In the genomic region with DNA sequence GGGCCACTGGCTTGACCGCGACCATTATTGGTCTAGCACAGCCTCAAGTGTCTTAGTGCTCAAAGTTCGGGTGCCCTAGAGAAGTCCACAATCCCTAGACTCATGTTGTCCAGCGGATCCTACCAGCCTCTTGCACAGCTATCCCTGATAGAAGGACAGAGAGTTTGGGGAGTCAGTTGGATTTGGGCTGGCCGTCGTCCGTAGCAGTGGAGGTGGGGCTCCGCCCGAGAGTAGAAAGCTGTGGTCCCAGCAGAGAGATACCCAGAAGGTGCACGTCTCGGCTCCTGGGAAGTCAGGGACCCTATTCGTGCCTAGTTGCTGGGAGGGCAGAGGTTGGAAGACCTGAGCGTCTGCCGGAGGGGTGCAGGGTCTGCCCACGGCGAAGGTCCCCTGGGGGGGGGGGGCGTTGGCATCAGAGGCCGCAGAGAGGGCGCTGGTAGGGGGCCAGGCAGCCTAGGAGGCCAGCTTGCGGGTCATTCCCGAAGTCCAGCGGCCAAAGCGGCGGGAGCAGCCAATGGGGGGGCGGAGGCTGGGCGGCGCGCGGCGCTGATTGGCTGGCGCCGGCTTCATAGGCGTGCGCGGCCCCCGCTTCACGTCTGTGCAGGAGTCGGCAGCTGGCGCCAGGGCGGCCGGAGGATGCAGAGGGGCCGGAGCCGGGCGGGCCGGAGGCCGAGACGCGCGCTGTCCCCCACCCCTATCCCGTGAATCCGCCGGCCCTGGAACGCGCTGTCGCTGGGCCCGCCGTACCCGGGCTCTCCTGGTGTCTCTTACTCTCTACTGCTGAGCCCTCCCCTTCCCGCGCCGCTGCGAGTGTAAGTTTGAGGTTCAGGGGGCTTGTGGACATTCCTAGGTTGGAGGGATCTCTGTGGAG, we compare ENCODE assay signal across 8 mouse cellular contexts. TPM values are rescaled to one million over a fixed set of nuclear protein-coding genes. Genes with fewer than 3 reads are reported as not detected.
DNase-seq lines count a peak whose midpoint lies in the region; ATAC-seq and TF ChIP-seq lines count a peak whose summit lies in the region.

No protein-coding gene starts in this region.

- H3K4me2 ChIP-seq in intestine, embryonic 16.5 days (ENCODE audit: low read depth, low read length), result peak overlapping the region; percentile 78
- H3K4me2 ChIP-seq in liver, postnatal 0 days (ENCODE audit: low read depth, low read length), result peak overlapping the region; percentile 69
- peak overlapping the region; percentile 41 for H3K4me2 ChIP-seq in neural tube, embryonic 14.5 days (ENCODE audit: low read depth, low read length)

- WGBS in intestine, embryonic 16.5 days, result under 1% methylated on average over 59 of the region's 62 CpGs
- WGBS in liver, postnatal 0 days (ENCODE audit: insufficient replicate concordance), result under 1% methylated on average over 53 of the region's 62 CpGs
- under 1% methylated on average over 55 of the region's 62 CpGs for WGBS in neural tube, embryonic 14.5 days

- intact Hi-C loops in gastrocnemius, postnatal 36 days (cut with DNase I), result no loop called here
- intact Hi-C loops in left cerebral cortex, postnatal 25 days (cut with DNase I), result no loop called here

- no peaks in the 10 kb centered on the region for H3K36me3 ChIP-seq in intestine, embryonic 16.5 days (ENCODE audit: control insufficient read depth, insufficient read depth, low read length)
- H3K36me3 ChIP-seq in liver, postnatal 0 days (replicated peaks; ENCODE audit: insufficient read depth, low read length), result no peaks in the 10 kb centered on the region
- no peaks in the 10 kb centered on the region for H3K36me3 ChIP-seq in neural tube, embryonic 14.5 days (ENCODE audit: control insufficient read depth, insufficient read depth, low read length)

- no peak for TF ChIP-seq CTCF in liver, postnatal 0 days (IDR thresholded peaks at IDR 0.05; ENCODE audit: low read depth)

- peak; percentile 8 for ATAC-seq in common myeloid progenitor, adult 5-6 weeks (replicated peaks; ENCODE audit: low read depth, poor library complexity, severe bottlenecking)
- peak; percentile 81 for ATAC-seq in intestine, embryonic 16.5 days
- ATAC-seq in liver, postnatal 0 days, result peak; percentile 49
- peak; percentile 19; the same call in 1 of the 2 replicates for ATAC-seq in neural tube, embryonic 14.5 days (ENCODE audit: low read depth)

- peak overlapping the region; percentile 51; the same call in 1 of the 2 replicates for H3K9ac ChIP-seq in intestine, embryonic 16.5 days (ENCODE audit: low read depth, low read length)
- H3K9ac ChIP-seq in liver, postnatal 0 days (replicated peaks), result no peak overlapping the region
- 0 out of 2 replicates have a peak overlapping the region, but pooled peaks have one; percentile 11 for H3K9ac ChIP-seq in neural tube, embryonic 14.5 days (replicated peaks; ENCODE audit: low read depth, low read length)

- H3K27ac ChIP-seq in intestine, embryonic 16.5 days (ENCODE audit: low read length), result no peak overlapping the region
- H3K27ac ChIP-seq in liver, postnatal 0 days (ENCODE audit: low read depth), result no peak overlapping the region
- H3K27ac ChIP-seq in neural tube, embryonic 14.5 days (ENCODE audit: low read depth, low read length), result no peak overlapping the region

- TF ChIP-seq EP300 in liver, postnatal 0 days (IDR thresholded peaks at IDR 0.05; ENCODE audit: low read depth), result no peak

- peaks cover 35% of the 10 kb centered on the region for H3K4me1 ChIP-seq in intestine, embryonic 16.5 days (ENCODE audit: control insufficient read depth, insufficient read depth, low read length)
- peaks cover 29% of the 10 kb centered on the region for H3K4me1 ChIP-seq in liver, postnatal 0 days (ENCODE audit: insufficient read depth)
- peaks cover 22% of the 10 kb centered on the region for H3K4me1 ChIP-seq in neural tube, embryonic 14.5 days (ENCODE audit: control insufficient read depth, insufficient read depth, low read length)

- H3K4me3 ChIP-seq in intestine, embryonic 16.5 days (ENCODE audit: low read length), result peak overlapping the region; percentile 51
- H3K4me3 ChIP-seq in liver, postnatal 0 days (ENCODE audit: low read depth, low read length), result peak overlapping the region; percentile 52
- peak overlapping the region; percentile 31 for H3K4me3 ChIP-seq in neural tube, embryonic 14.5 days (ENCODE audit: low read depth, low read length)

- peaks cover 97% of the 10 kb centered on the region for H3K27me3 ChIP-seq in intestine, embryonic 16.5 days (replicated peaks; ENCODE audit: control insufficient read depth, insufficient read depth, low read length)
- H3K27me3 ChIP-seq in liver, postnatal 0 days (ENCODE audit: insufficient read depth, low read length), result peaks cover 97% of the 10 kb centered on the region
- peaks cover 79% of the 10 kb centered on the region for H3K27me3 ChIP-seq in neural tube, embryonic 14.5 days (ENCODE audit: control insufficient read depth, insufficient read depth, low read length)

- DNase-seq in MN1 (ENCODE audit: low spot score), result peak; percentile 94
- peak; percentile 65 to 68 for DNase-seq in gastrocnemius, postnatal 36 days
- peak; percentile 74 for DNase-seq in liver, postnatal 0 days
- DNase-seq in cerebellum, adult 11-12 months, result no peak
- DNase-seq in left cerebral cortex, postnatal 25 days (ENCODE audit: low spot score in 2 of 2), result no peak

- no peaks in the 10 kb centered on the region for H3K9me3 ChIP-seq in intestine, embryonic 16.5 days (ENCODE audit: control insufficient read depth, low read length)
- no peaks in the 10 kb centered on the region for H3K9me3 ChIP-seq in liver, postnatal 0 days (ENCODE audit: low read length)
- no peaks in the 10 kb centered on the region for H3K9me3 ChIP-seq in neural tube, embryonic 14.5 days (ENCODE audit: control insufficient read depth, low read length)

RNA-seq across cellular contexts. Expression of a gene that starts 4.6 kb away (rescaled TPM):
- 48.1 and 78.8 TPM in 2 replicates for total RNA-seq in common myeloid progenitor, adult 5-6 weeks (2017)
- 1 to 10 TPM; 4.2 to 4.3 TPM for total RNA-seq in gastrocnemius, postnatal 36 days (2021)
- polyA plus RNA-seq in intestine, embryonic 16.5 days (2015; fragmentation: Nextera tagmentation; extraction: Ambion mirVana), result 4.2 and 4.7 TPM in 2 replicates
- polyA plus RNA-seq in liver, postnatal 0 days (2015; fragmentation: Nextera tagmentation; extraction: Ambion mirVana), result 4.1 and 4.4 TPM in 2 replicates
- 5.4 and 7.6 TPM in 2 replicates for polyA plus RNA-seq in neural tube, embryonic 14.5 days (2014; fragmentation: Nextera tagmentation; extraction: Ambion mirVana)
- total RNA-seq in left cerebral cortex, postnatal 25 days (2021), result 1 to 10 TPM; 4.8 to 5.9 TPM

RNA-seq across cellular contexts. Expression of a gene that starts 23.8 kb away (rescaled TPM):
- total RNA-seq in common myeloid progenitor, adult 5-6 weeks (2017), result not detected in 2 replicates
- total RNA-seq in gastrocnemius, postnatal 36 days (2021), result not detected
- polyA plus RNA-seq in intestine, embryonic 16.5 days (2015; fragmentation: Nextera tagmentation; extraction: Ambion mirVana), result not detected in 2 replicates
- not detected in 2 replicates for polyA plus RNA-seq in liver, postnatal 0 days (2015; fragmentation: Nextera tagmentation; extraction: Ambion mirVana)
- not detected in 2 replicates for polyA plus RNA-seq in neural tube, embryonic 14.5 days (2014; fragmentation: Nextera tagmentation; extraction: Ambion mirVana)
- not detected for total RNA-seq in left cerebral cortex, postnatal 25 days (2021)

Comparison
In these comparisons a context has a peak if more than half of its experiments do, and no peak if none do; other contexts are left out.
1. DNase-seq: peak in MN1 (single experiment), gastrocnemius, postnatal 36 days (2 of 2) and liver, postnatal 0 days (single experiment); none in cerebellum, adult 11-12 months (single experiment) and left cerebral cortex, postnatal 25 days (0 of 2).
2. ATAC-seq: peak in every context shown above with its lines; median percentile 81 in intestine, embryonic 16.5 days; 49 in liver, postnatal 0 days; 19 in neural tube, embryonic 14.5 days; 8 in common myeloid progenitor, adult 5-6 weeks.
3. Peak in every context shown above with its lines, with median percentiles within 50 percentile points of each other: H3K4me2 ChIP-seq and H3K4me3 ChIP-seq.